Mouse (Mus musculus): ENCODE results near the gene 4921536K21Rik. TPM values are rescaled to one million over a fixed set of nuclear protein-coding genes. Genes with fewer than 3 reads are reported as not detected.
A peak's percentile ranks its signal among the peaks of the same experiment; 100 is the strongest.

Gene 4921536K21Rik
- under 1 TPM; 0.39 to 0.41 TPM for total RNA-seq (2021)
- long read RNA-seq, experiment 1 = 0 reads
- long read RNA-seq, experiment 2 = 0 reads

GRCm38 (mm10) chr11:3894406-3895281 lies at the start of gene 4921536K21Rik, which contains the start of gene Dusp18:
Gene 4921536K21Rik (minus strand): TSS chr11:3895098.
Gene Dusp18 (plus strand): TSS chr11:3895240.
- no peak for TF ChIP-seq CTCF (conservative IDR thresholded peaks at IDR 0.05)
- H3K4me3 ChIP-seq = peak within 1 kb of the TSS; percentile 60
- peak within 1 kb of the TSS; percentile 94 for H3K27ac ChIP-seq
- peak; percentile 97 to 98 for DNase-seq (ENCODE audit: low spot score in 2 of 2)

GRCm38 (mm10) chr11:3941371-3941770 lies 46.5 kb upstream of the 4921536K21Rik start:
- Histone ChIP-seq H3K4me3 (no peak overlapping the region), H3K27ac (no peak overlapping the region)
- no peak for DNase-seq (ENCODE audit: low spot score in 2 of 2)
- no peak for TF ChIP-seq CTCF (conservative IDR thresholded peaks at IDR 0.05)

GRCm38 (mm10) chr11:3937321-3937874 lies 42.5 kb upstream of the 4921536K21Rik start:
- no peak for TF ChIP-seq CTCF (conservative IDR thresholded peaks at IDR 0.05)
- no peak overlapping the region for H3K27ac ChIP-seq
- no peak for DNase-seq (ENCODE audit: low spot score in 2 of 2)
- no peak overlapping the region for H3K4me3 ChIP-seq

- TF ChIP-seq CTCF (conservative IDR thresholded peaks at IDR 0.05) = no peak
- Histone ChIP-seq H3K27ac (no peak overlapping the region), H3K4me3 (no peak overlapping the region)
- peak in 1 of 2 experiments; percentile 18 for DNase-seq (ENCODE audit: low spot score in 2 of 2)
Observed at GRCm38 (mm10) chr11:3936318-3936717, 41.4 kb upstream of the 4921536K21Rik start.

- TF ChIP-seq CTCF (conservative IDR thresholded peaks at IDR 0.05) = no peak
- no peak for DNase-seq (ENCODE audit: low spot score in 2 of 2)
- H3K4me3 ChIP-seq = no peak overlapping the region
Observed at GRCm38 (mm10) chr11:3935135-3935534, 40.2 kb upstream of the 4921536K21Rik start.

GRCm38 (mm10) chr11:3933756-3934285 lies 38.9 kb upstream of the 4921536K21Rik start:
- no peak overlapping the region for H3K27ac ChIP-seq
- no peak overlapping the region for H3K4me3 ChIP-seq
- no peak for TF ChIP-seq CTCF (conservative IDR thresholded peaks at IDR 0.05)
- no peak for DNase-seq (ENCODE audit: low spot score in 2 of 2)

More at GRCm38 (mm10) chr11:3935135-3935534, 40.2 kb upstream of the 4921536K21Rik start:
- no peak overlapping the region for H3K27ac ChIP-seq

GRCm38 (mm10) chr11:3931511-3932211 lies 36.8 kb upstream of the 4921536K21Rik start, which contains the start of gene Tcn2:
Gene Tcn2 (minus strand): TSS chr11:3932159.
- DNase-seq (ENCODE audit: low spot score in 2 of 2) = peak; percentile 52 to 70
- H3K4me3 ChIP-seq = peak within 1 kb of the TSS; percentile 24

GRCm38 (mm10) chr11:3930931-3931330 lies 36.0 kb upstream of the 4921536K21Rik start:
- no peak for TF ChIP-seq CTCF (conservative IDR thresholded peaks at IDR 0.05)
- no peak for DNase-seq (ENCODE audit: low spot score in 2 of 2)
- no peak overlapping the region for H3K4me3 ChIP-seq
- H3K27ac ChIP-seq = no peak overlapping the region

More at GRCm38 (mm10) chr11:3931511-3932211, 36.8 kb upstream of the 4921536K21Rik start, which contains the start of gene Tcn2:
- peak within 1 kb of the TSS; percentile 74 for H3K27ac ChIP-seq
- no peak for TF ChIP-seq CTCF (conservative IDR thresholded peaks at IDR 0.05)

GRCm38 (mm10) chr11:3930019-3930418 lies 35.1 kb upstream of the 4921536K21Rik start:
- Histone ChIP-seq H3K4me3 (no peak overlapping the region), H3K27ac (no peak overlapping the region)
- TF ChIP-seq CTCF (conservative IDR thresholded peaks at IDR 0.05) = no peak
- DNase-seq (ENCODE audit: low spot score in 2 of 2) = peak in 1 of 2 experiments; percentile 7

- no peak overlapping the region for H3K27ac ChIP-seq
- peak in 1 of 2 experiments; percentile 5 for DNase-seq (ENCODE audit: low spot score in 2 of 2)
- H3K4me3 ChIP-seq = no peak overlapping the region
- TF ChIP-seq CTCF (conservative IDR thresholded peaks at IDR 0.05) = no peak
Observed at GRCm38 (mm10) chr11:3925916-3926315, 31.0 kb upstream of the 4921536K21Rik start.

GRCm38 (mm10) chr11:3922731-3923130 lies 27.8 kb upstream of the 4921536K21Rik start:
- H3K27ac ChIP-seq = no peak overlapping the region
- no peak overlapping the region for H3K4me3 ChIP-seq
- DNase-seq (ENCODE audit: low spot score in 2 of 2) = no peak
- no peak for TF ChIP-seq CTCF (conservative IDR thresholded peaks at IDR 0.05)

- DNase-seq (ENCODE audit: low spot score in 2 of 2) = no peak
- no peak for TF ChIP-seq CTCF (conservative IDR thresholded peaks at IDR 0.05)
- no peak overlapping the region for H3K27ac ChIP-seq
- H3K4me3 ChIP-seq = no peak overlapping the region
Observed at GRCm38 (mm10) chr11:3922115-3922514, 27.2 kb upstream of the 4921536K21Rik start.

All from layer of hippocampus, adult 2 months (tissue).